Mouse (Mus musculus) CH12.LX (cell line): Measurements from ENCODE around the gene Cep135.

Experiments used
- BHLHE40 ChIP-seq: IDR thresholded peaks from 2 replicates; pipeline ENCODE4 v1.6.1; 2011; ENCODE audit warnings: mild to moderate bottlenecking, low read depth, low read length, improper control_type of control experiment
- CTCF ChIP-seq, 2 experiments: IDR thresholded peaks in 1 of 2; conservative IDR thresholded peaks in 1 of 2; 2 replicates each; pipeline ENCODE4 v1.5.1; 2011 to 2012; ENCODE audit warnings: low read depth in 2 of 2, low read length in 2 of 2, improper control_type of control experiment in 1 of 2, inconsistent platforms in 1 of 2, mild to moderate bottlenecking in 1 of 2, moderate library complexity in 1 of 2
- ELF1 ChIP-seq: IDR thresholded peaks from 2 replicates; pipeline ENCODE4 v1.6.1; 2014; ENCODE audit warnings: low read depth, mild to moderate bottlenecking, inconsistent platforms, low read length, improper control_type of control experiment
- MEF2A ChIP-seq: IDR thresholded peaks from 2 replicates; pipeline ENCODE4 v1.6.1; 2014; ENCODE audit warnings: low read depth, mild to moderate bottlenecking, inconsistent platforms, low read length, improper control_type of control experiment, borderline replicate concordance
- PAX5 ChIP-seq: IDR thresholded peaks from 2 replicates; pipeline ENCODE4 v1.6.1; 2012; ENCODE audit warnings: low read length, inconsistent platforms, mixed read lengths

GRCm38 (mm10) chr5:76540842-76541241 lies 47.7 kb upstream of the Cep135 start:
- TF ChIP-seq MEF2A (no peak), CTCF (conservative IDR thresholded peaks at IDR 0.05 in 1 of 2, IDR thresholded peaks at IDR 0.05 in 1 of 2; ENCODE audit: low read depth in 2 of 2, low read length in 2 of 2) (peak in 1 of 2 experiments; percentile 63; a peak in 2 of 4 replicates), BHLHE40 (no peak), ELF1 (no peak), PAX5 (no peak)
